Mouse (Mus musculus) limb, embryonic 14.5 days (tissue): Measurements from ENCODE around the gene Iglon5. TPM values are rescaled to one million over a fixed set of nuclear protein-coding genes. Genes with fewer than 3 reads are reported as not detected.
A peak's percentile ranks its signal among the peaks of the same experiment; 100 is the strongest.

Source experiments
- ATAC-seq: fragments of 200-750 bp; cut with Nextera tagmentation; 2 replicates; pipeline ENCODE4 v1.8.0; 2017; ENCODE audit warnings: low read depth, moderate number of reproducible peaks, moderate TSS enrichment; ENCODE audit not compliant: low FRiP score
- DNase-seq: peaks from one replicate; pipeline ENCODE4 v3.0.0-alpha.2; 2015; ENCODE audit warnings: low spot score
- H3K27ac ChIP-seq: fragments of 300-500 bp; sonication (generic); replicated peaks from 2 replicates; pipeline ENCODE4 v1.5.1; 2014; ENCODE audit warnings: low read depth, mild to moderate bottlenecking, low read length, moderate library complexity, mixed read lengths
- H3K27me3 ChIP-seq: fragments of 300-500 bp; sonication (generic); 2 replicates; pipeline ENCODE4 v1.6.1; 2014; ENCODE audit warnings: low read length, mixed read lengths; ENCODE audit not compliant: control insufficient read depth, insufficient read depth
- H3K36me3 ChIP-seq: fragments of 300-500 bp; sonication (generic); 2 replicates; pipeline ENCODE4 v1.6.1; 2014; ENCODE audit warnings: mild to moderate bottlenecking, low read length, moderate library complexity, mixed read lengths; ENCODE audit not compliant: control insufficient read depth, insufficient read depth
- H3K4me1 ChIP-seq: fragments of 300-500 bp; sonication (generic); 2 replicates; pipeline ENCODE4 v1.6.1; 2014; ENCODE audit warnings: antibody characterized with exemption, low read length, mixed read lengths; ENCODE audit not compliant: control insufficient read depth, insufficient read depth
- H3K4me2 ChIP-seq: fragments of 300-500 bp; sonication (generic); replicated peaks from 2 replicates; pipeline ENCODE4 v1.6.1; 2014; ENCODE audit warnings: low read depth, mild to moderate bottlenecking, low read length, moderate library complexity; ENCODE audit not compliant: severe bottlenecking
- H3K4me3 ChIP-seq: fragments of 300-500 bp; sonication (generic); replicated peaks from 2 replicates; pipeline ENCODE4 v1.5.1; 2014; ENCODE audit warnings: low read length
- H3K9ac ChIP-seq: fragments of 300-500 bp; sonication (generic); 2 replicates; pipeline ENCODE4 v1.6.1; 2014; ENCODE audit warnings: mild to moderate bottlenecking, low read depth, low read length, moderate library complexity; ENCODE audit not compliant: severe bottlenecking
- H3K9me3 ChIP-seq: fragments of 300-500 bp; sonication (generic); 2 replicates; pipeline ENCODE4 v1.6.1; 2016; ENCODE audit warnings: low read length; ENCODE audit not compliant: control insufficient read depth
- POLR2A ChIP-seq: fragments of 200-500 bp; IDR thresholded peaks from 2 replicates; pipeline ENCODE4 v1.8.0; 2012; ENCODE audit warnings: inconsistent platforms, mild to moderate bottlenecking, moderate library complexity, borderline replicate concordance; ENCODE audit not compliant: insufficient read depth, insufficient read length; ENCODE audit errors: extremely low read depth
- WGBS: fragments of 180-500 bp; shearing (Covaris S2); extraction: QIAGEN DNeasy Blood & Tissue Kit; methylation state at CpG from one replicate; pipeline ENCODE4 v1.1.7; 2014; 5-methylcytosine and 5-hydroxymethylcytosine counted together
- polyA plus RNA-seq, 2 experiments: library from polyadenylated mRNA; depleted of rRNA in 1 of 2; stranded (reverse) in 1 of 2; unstranded in 1 of 2; fragments of >200 nt; fragmentation: Nextera tagmentation in 1 of 2; extraction: Ambion mirVana in 1 of 2; gene quantifications; 2 replicates each; pipeline versions ENCODE4 v1.2.1 to v1.2.3; 2012 to 2014

Gene Iglon5
- polyA plus RNA-seq, 2 experiments: 1.1 to 25.1 TPM

DNA sequence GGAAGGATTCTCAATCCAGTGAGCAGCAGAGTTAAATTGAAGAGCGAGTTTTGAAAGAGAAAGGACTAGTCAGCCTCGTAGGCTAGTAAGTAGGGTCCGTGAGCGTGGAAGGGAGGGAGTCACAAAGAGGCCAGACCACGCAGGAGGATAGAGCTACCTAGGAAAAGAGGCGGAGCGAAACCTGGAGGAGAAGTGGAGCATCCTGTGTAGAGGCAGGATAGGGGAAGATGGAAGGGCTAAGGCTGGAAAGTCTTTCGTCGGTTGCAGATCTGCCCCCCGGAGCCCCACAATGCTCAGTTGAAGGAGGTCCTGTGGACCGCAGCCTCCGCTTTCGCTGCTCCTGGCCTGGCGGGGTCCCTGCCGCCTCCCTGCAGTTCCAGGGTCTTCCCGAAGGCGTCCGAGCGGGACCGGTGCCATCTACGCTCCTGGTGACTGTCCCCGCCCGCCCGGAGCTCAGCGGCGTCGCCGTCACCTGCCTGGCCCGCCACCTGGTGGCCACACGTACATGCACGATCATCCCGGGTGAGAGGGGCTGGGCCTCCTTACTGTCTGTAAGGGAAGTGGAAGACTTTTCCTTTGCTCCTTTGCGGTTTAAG lies 23.7 kb downstream of the Iglon5 start:
- Histone ChIP-seq H3K36me3 (no peaks in the 10 kb centered on the region), H3K4me3 (peak overlapping the region; percentile 43), H3K27ac (no peak overlapping the region), H3K4me2 (peak overlapping the region; percentile 81), H3K9ac (peak overlapping the region; percentile 43), H3K27me3 (peaks cover 12% of the 10 kb centered on the region), H3K9me3 (no peaks in the 10 kb centered on the region), H3K4me1 (0 out of 2 replicates have a peak, but pooled peaks cover 2% of the 10 kb centered on the region)
- WGBS: 1% methylated on average over 29 of the region's 33 CpGs
- DNase-seq (peak; percentile 56), ATAC-seq (peak; percentile 68)
- no peak for TF ChIP-seq POLR2A

DNA sequence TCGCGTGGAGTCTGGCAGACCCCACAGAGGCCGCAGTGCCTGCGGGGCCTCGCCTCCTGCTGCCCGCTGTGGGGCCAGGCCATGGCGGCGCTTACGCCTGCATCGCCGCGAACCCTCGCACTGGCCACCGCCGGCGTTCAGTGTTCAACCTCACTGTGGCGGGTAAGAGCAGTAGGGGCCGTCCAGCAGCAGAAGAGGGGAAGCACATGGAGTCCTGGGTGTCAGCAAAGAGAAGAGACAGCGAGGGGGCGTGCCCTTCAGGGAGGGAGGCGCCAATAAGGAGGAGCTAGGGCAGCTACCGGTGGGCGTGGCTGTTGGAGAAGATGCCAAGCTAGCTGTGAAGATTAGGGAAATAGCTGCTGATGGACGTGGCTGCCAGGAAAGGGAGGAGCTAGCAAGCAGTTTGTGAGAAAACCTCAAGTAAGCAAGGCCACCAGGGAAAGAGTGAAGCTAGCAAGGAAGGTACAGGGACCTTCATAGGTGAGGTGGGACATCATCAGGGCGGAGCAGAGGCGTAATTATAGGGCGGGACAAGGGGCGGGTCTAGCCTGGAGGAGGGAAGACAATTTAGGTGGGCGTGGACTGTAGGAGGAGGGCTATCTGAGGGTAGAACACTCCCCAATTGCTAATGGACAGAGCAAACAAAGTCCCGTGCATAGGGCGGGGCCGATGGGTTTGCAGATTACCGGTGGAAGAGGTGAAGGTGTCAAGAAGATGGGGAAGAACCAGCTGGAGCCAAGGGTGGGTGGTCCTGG lies 24.4 kb downstream of the Iglon5 start:
- no peaks in the 10 kb centered on the region for H3K9me3 ChIP-seq
- peak; percentile 85 for DNase-seq
- peaks cover 12% of the 10 kb centered on the region for H3K27me3 ChIP-seq
- ATAC-seq: peak; percentile 87
- peak overlapping the region; percentile 43 for H3K4me3 ChIP-seq
- peak overlapping the region; percentile 81 for H3K4me2 ChIP-seq
- H3K4me1 ChIP-seq: 0 out of 2 replicates have a peak, but pooled peaks cover 2% of the 10 kb centered on the region
- no peak for TF ChIP-seq POLR2A
- H3K36me3 ChIP-seq: no peaks in the 10 kb centered on the region
- H3K9ac ChIP-seq: peak overlapping the region; percentile 43
- WGBS: under 1% methylated on average over 32 of the region's 33 CpGs
- no peak overlapping the region for H3K27ac ChIP-seq

DNA sequence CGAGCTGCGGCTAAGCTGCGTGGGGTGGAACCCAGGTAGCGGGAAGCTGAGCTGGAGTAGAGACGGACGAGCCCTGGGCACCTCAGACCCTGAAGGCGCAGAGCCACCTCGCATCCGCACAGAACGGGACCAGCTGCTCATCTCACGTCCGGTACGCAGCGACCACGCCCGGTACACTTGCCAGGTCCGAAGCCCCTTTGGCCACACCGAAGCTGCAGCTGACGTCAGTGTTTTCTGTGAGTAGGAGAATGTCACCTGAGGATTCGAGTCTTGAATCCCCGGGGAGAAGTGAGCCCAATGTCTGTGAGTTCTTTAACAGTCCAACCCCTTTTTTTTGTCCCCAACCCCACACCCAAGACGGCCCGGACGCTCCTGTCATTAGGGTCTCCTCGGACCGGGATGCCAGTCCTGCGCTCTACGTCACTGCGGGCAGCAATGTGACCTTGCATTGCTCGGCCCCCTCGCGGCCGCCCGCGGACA lies 25.0 kb downstream of the Iglon5 start:
- Histone ChIP-seq H3K27ac (no peak overlapping the region), H3K27me3 (peaks cover 12% of the 10 kb centered on the region), H3K4me3 (peak overlapping the region; percentile 43), H3K9ac (0 out of 2 replicates have a peak overlapping the region, but pooled peaks have one; percentile 34), H3K36me3 (no peaks in the 10 kb centered on the region), H3K9me3 (no peaks in the 10 kb centered on the region), H3K4me2 (peak overlapping the region; percentile 81), H3K4me1 (0 out of 2 replicates have a peak, but pooled peaks cover 2% of the 10 kb centered on the region)
- DNase-seq (no peak), ATAC-seq (no peak)
- WGBS: 7% methylated on average over 33 of the region's 35 CpGs
- TF ChIP-seq POLR2A: no peak

DNA sequence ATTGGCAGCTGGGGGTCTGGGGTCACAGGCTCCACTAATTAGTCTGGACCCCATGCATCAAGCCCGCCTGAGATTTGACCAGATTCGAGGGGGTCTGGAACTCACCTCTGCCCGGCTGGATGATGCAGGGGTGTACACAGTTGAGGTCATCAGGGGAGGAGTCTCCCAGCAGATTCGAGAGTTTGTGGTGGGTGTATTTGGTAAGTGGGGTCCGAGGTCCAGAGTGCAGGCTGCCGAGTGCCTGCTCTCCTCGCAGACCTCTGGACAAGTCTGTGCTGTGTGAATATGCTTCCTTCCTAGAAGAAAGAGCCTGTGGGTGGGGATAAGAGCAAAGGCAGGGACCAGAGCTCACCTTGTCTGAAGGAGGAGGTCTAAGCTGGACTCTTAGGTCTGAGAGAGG lies 25.9 kb downstream of the Iglon5 start:
- Histone ChIP-seq H3K4me1 (0 out of 2 replicates have a peak, but pooled peaks cover 2% of the 10 kb centered on the region), H3K4me2 (no peak overlapping the region), H3K9ac (no peak overlapping the region), H3K9me3 (no peaks in the 10 kb centered on the region), H3K36me3 (no peaks in the 10 kb centered on the region), H3K27ac (no peak overlapping the region), H3K27me3 (peaks cover 12% of the 10 kb centered on the region), H3K4me3 (no peak overlapping the region)
- no peak for ATAC-seq
- TF ChIP-seq POLR2A: no peak
- WGBS: 81% methylated on average over 7 of the region's 7 CpGs
- DNase-seq: no peak

DNA sequence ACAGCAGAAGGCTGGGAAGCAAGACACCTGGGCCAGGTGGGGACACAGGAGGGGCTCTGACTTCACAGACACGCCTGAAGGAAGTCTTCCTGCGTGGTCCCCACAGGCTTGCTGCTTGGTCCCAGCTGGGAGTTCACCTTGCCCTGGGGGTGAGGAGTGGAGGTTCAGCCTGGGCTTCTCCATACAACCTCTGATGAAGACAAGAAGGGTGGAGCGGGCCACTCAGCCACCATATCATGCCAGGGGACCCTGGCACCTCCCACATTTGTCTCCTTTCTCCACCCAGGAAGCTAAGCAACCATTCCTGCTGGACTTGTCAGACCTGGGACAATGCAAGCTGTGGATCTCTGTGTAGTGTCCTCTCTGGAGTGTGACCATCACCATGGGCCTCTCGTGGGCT lies 27.0 kb downstream of the Iglon5 start, which contains the start of gene Vsig10l:
Vsig10l (plus strand) TSS at position 301 of the 400 bp plus-strand sequence.
- 60% methylated on average over 4 of the region's 4 CpGs for WGBS
- Histone ChIP-seq H3K9ac (no peak within 1 kb of the TSS), H3K27me3 (peaks cover 12% of the 10 kb centered on the region), H3K4me2 (no peak within 1 kb of the TSS), H3K4me1 (0 out of 2 replicates have a peak, but pooled peaks cover 2% of the 10 kb centered on the region), H3K4me3 (no peak within 1 kb of the TSS), H3K9me3 (no peaks in the 10 kb centered on the region), H3K36me3 (0 out of 2 replicates have a peak, but pooled peaks cover 2% of the 10 kb centered on the region), H3K27ac (no peak within 1 kb of the TSS)
- no peak for TF ChIP-seq POLR2A
- DNase-seq: no peak
- ATAC-seq: no peak
